Mouse (Mus musculus) hindbrain, embryonic 14.5 days (tissue): ENCODE data around the gene Kcnn3. TPM values are rescaled to one million over a fixed set of nuclear protein-coding genes. Genes with fewer than 3 reads are reported as not detected.

Experiments used
- ATAC-seq: fragments of 200-750 bp; cut with Nextera tagmentation; 2 replicates; pipeline ENCODE4 v1.8.0; 2017; ENCODE audit warnings: moderate number of reproducible peaks, mild to moderate bottlenecking, moderate TSS enrichment, moderate library complexity; ENCODE audit not compliant: low FRiP score
- DNase-seq: peaks from one replicate; pipeline ENCODE4 v3.0.0-alpha.2; 2015; ENCODE audit warnings: low spot score
- H3K27ac ChIP-seq: fragments of 300-500 bp; sonication (generic); 2 replicates; pipeline ENCODE4 v1.5.1; 2014; ENCODE audit warnings: mild to moderate bottlenecking, moderate library complexity
- H3K27me3 ChIP-seq: fragments of 300-500 bp; sonication (generic); 2 replicates; pipeline ENCODE4 v1.6.1; 2014; ENCODE audit warnings: mild to moderate bottlenecking, low read length, mixed read lengths; ENCODE audit not compliant: control insufficient read depth, insufficient read depth
- H3K36me3 ChIP-seq: fragments of 300-500 bp; sonication (generic); replicated peaks from 2 replicates; pipeline ENCODE4 v1.6.1; 2014; ENCODE audit not compliant: control insufficient read depth, insufficient read depth
- H3K4me1 ChIP-seq: fragments of 300-500 bp; sonication (generic); replicated peaks from 2 replicates; pipeline ENCODE4 v1.6.1; 2014; ENCODE audit warnings: antibody characterized with exemption, low read length, mixed read lengths; ENCODE audit not compliant: control insufficient read depth, insufficient read depth
- H3K4me2 ChIP-seq: fragments of 300-500 bp; sonication (generic); replicated peaks from 2 replicates; pipeline ENCODE4 v1.6.1; 2014; ENCODE audit warnings: mild to moderate bottlenecking, moderate library complexity
- H3K4me3 ChIP-seq: fragments of 300-500 bp; sonication (generic); replicated peaks from 2 replicates; pipeline ENCODE4 v1.5.1; 2014; ENCODE audit warnings: mild to moderate bottlenecking, low read length
- H3K9ac ChIP-seq: fragments of 300-500 bp; sonication (generic); 2 replicates; pipeline ENCODE4 v1.6.1; 2014
- H3K9me3 ChIP-seq: fragments of 300-500 bp; sonication (generic); 2 replicates; pipeline ENCODE4 v1.6.1; 2016; ENCODE audit warnings: low read length; ENCODE audit not compliant: control insufficient read depth
- WGBS: fragments of 180-500 bp; shearing (Covaris S2); extraction: QIAGEN DNeasy Blood & Tissue Kit; methylation state at CpG from one replicate; pipeline ENCODE4 v1.1.7; 2014; 5-methylcytosine and 5-hydroxymethylcytosine counted together
- polyA plus RNA-seq: library from polyadenylated mRNA; unstranded; fragments of >200 nt; fragmentation: Nextera tagmentation; extraction: Ambion mirVana; gene quantifications from 2 replicates; pipeline ENCODE4 v1.2.1, GENCODE M21; 2014

Gene Kcnn3
- polyA plus RNA-seq, 1 experiment from 2014 or later: 7.3 TPM

GRCm38 (mm10) chr3:89631750-89632149 is 111.8 kb downstream of the Kcnn3 start:
- peaks cover 2% of the 10 kb centered on the region for H3K4me1 ChIP-seq
- ATAC-seq: no peak
- no peaks in the 10 kb centered on the region for H3K9me3 ChIP-seq
- H3K36me3 ChIP-seq: no peaks in the 10 kb centered on the region
- no peak overlapping the region for H3K4me2 ChIP-seq
- H3K27me3 ChIP-seq: no peaks in the 10 kb centered on the region
- 81% methylated on average over 5 of the region's 5 CpGs for WGBS
- no peak for DNase-seq
- no peak overlapping the region for H3K9ac ChIP-seq
- no peak overlapping the region for H3K27ac ChIP-seq
- no peak overlapping the region for H3K4me3 ChIP-seq

GRCm38 (mm10) chr3:89633531-89633930 is 113.6 kb downstream of the Kcnn3 start:
- Histone ChIP-seq H3K36me3 (no peaks in the 10 kb centered on the region), H3K9ac (no peak overlapping the region)
- no peak for ATAC-seq

GRCm38 (mm10) chr3:89633941-89634340 is 114.0 kb downstream of the Kcnn3 start:
- ATAC-seq: no peak
- Histone ChIP-seq H3K9ac (no peak overlapping the region), H3K27ac (no peak overlapping the region), H3K27me3 (no peaks in the 10 kb centered on the region), H3K9me3 (no peaks in the 10 kb centered on the region), H3K4me2 (no peak overlapping the region), H3K4me3 (no peak overlapping the region), H3K4me1 (0 out of 2 replicates have a peak, but pooled peaks cover 3% of the 10 kb centered on the region), H3K36me3 (no peaks in the 10 kb centered on the region)
- no peak for DNase-seq
- WGBS: 84% methylated on average over 6 of the region's 6 CpGs

More at GRCm38 (mm10) chr3:89633531-89633930, 113.6 kb downstream of the Kcnn3 start:
- Histone ChIP-seq H3K27ac (no peak overlapping the region), H3K4me3 (no peak overlapping the region), H3K9me3 (no peaks in the 10 kb centered on the region), H3K27me3 (no peaks in the 10 kb centered on the region), H3K4me2 (no peak overlapping the region), H3K4me1 (0 out of 2 replicates have a peak, but pooled peaks cover 3% of the 10 kb centered on the region)
- 63% methylated on average over 6 of the region's 6 CpGs for WGBS
- no peak for DNase-seq

- no peaks in the 10 kb centered on the region for H3K9me3 ChIP-seq
- H3K4me3 ChIP-seq: no peak overlapping the region
- H3K27ac ChIP-seq: no peak overlapping the region
- WGBS: 55% methylated on average over 3 of the region's 3 CpGs
- no peak overlapping the region for H3K4me2 ChIP-seq
- H3K36me3 ChIP-seq: no peaks in the 10 kb centered on the region
- H3K27me3 ChIP-seq: no peaks in the 10 kb centered on the region
- DNase-seq (no peak), ATAC-seq (no peak)
- peaks cover 20% of the 10 kb centered on the region for H3K4me1 ChIP-seq
- no peak overlapping the region for H3K9ac ChIP-seq
These were observed 120.8 kb downstream of the Kcnn3 start for GRCm38 (mm10) chr3:89640804-89641203.

GRCm38 (mm10) chr3:89643391-89643790 is 123.4 kb downstream of the Kcnn3 start:
- H3K4me1 ChIP-seq: peaks cover 40% of the 10 kb centered on the region
- DNase-seq (no peak), ATAC-seq (no peak; the same call in 1 of the 2 replicates)
- H3K4me2 ChIP-seq: no peak overlapping the region
- no peaks in the 10 kb centered on the region for H3K36me3 ChIP-seq
- no peak overlapping the region for H3K27ac ChIP-seq
- H3K9ac ChIP-seq: no peak overlapping the region
- no peak overlapping the region for H3K4me3 ChIP-seq
- WGBS: 62% methylated on average over 8 of the region's 8 CpGs
- H3K27me3 ChIP-seq: no peaks in the 10 kb centered on the region
- H3K9me3 ChIP-seq: no peaks in the 10 kb centered on the region

GRCm38 (mm10) chr3:89646813-89647255 is 126.9 kb downstream of the Kcnn3 start:
- peak; percentile 58; the same call in 1 of the 2 replicates for ATAC-seq
- peaks cover 55% of the 10 kb centered on the region for H3K4me1 ChIP-seq

GRCm38 (mm10) chr3:89647268-89647874 is 127.4 kb downstream of the Kcnn3 start:
- no peak overlapping the region for H3K4me2 ChIP-seq
- ATAC-seq (peak; percentile 70), DNase-seq (peak; percentile 57)
- no peak overlapping the region for H3K9ac ChIP-seq
- no peaks in the 10 kb centered on the region for H3K9me3 ChIP-seq
- no peak overlapping the region for H3K4me3 ChIP-seq
- peaks cover 61% of the 10 kb centered on the region for H3K4me1 ChIP-seq
- peak overlapping the region; percentile 83 for H3K27ac ChIP-seq
- 23% methylated on average over 6 of the region's 6 CpGs for WGBS
- H3K36me3 ChIP-seq: no peaks in the 10 kb centered on the region
- H3K27me3 ChIP-seq: no peaks in the 10 kb centered on the region

More at GRCm38 (mm10) chr3:89646813-89647255, 126.9 kb downstream of the Kcnn3 start:
- WGBS: 35% methylated on average over 5 of the region's 5 CpGs
- Histone ChIP-seq H3K27me3 (no peaks in the 10 kb centered on the region), H3K4me3 (no peak overlapping the region), H3K9me3 (no peaks in the 10 kb centered on the region), H3K4me2 (no peak overlapping the region), H3K27ac (peak overlapping the region; percentile 83), H3K9ac (no peak overlapping the region), H3K36me3 (no peaks in the 10 kb centered on the region)
- peak; percentile 72 for DNase-seq

GRCm38 (mm10) chr3:89649890-89650289 is 129.9 kb downstream of the Kcnn3 start:
- ATAC-seq (no peak), DNase-seq (no peak)
- WGBS: 68% methylated on average over 7 of the region's 7 CpGs
- H3K4me1 ChIP-seq: peaks cover 72% of the 10 kb centered on the region
- H3K4me3 ChIP-seq: no peak overlapping the region
- H3K27ac ChIP-seq: no peak overlapping the region
- no peaks in the 10 kb centered on the region for H3K36me3 ChIP-seq
- H3K9ac ChIP-seq: no peak overlapping the region
- no peaks in the 10 kb centered on the region for H3K9me3 ChIP-seq
- H3K4me2 ChIP-seq: no peak overlapping the region
- no peaks in the 10 kb centered on the region for H3K27me3 ChIP-seq

- no peak overlapping the region for H3K4me3 ChIP-seq
- H3K36me3 ChIP-seq: no peaks in the 10 kb centered on the region
- peak; percentile 54; the same call in 1 of the 2 replicates for ATAC-seq
- 31% methylated on average over 12 of the region's 12 CpGs for WGBS
- no peaks in the 10 kb centered on the region for H3K9me3 ChIP-seq
- 0 out of 2 replicates have a peak overlapping the region, but pooled peaks have one; percentile 1 for H3K9ac ChIP-seq
- no peak overlapping the region for H3K4me2 ChIP-seq
- H3K27me3 ChIP-seq: no peaks in the 10 kb centered on the region
- H3K4me1 ChIP-seq: peaks cover 44% of the 10 kb centered on the region
- DNase-seq: peak; percentile 48
- peak overlapping the region; percentile 81 for H3K27ac ChIP-seq
These were observed 133.4 kb downstream of the Kcnn3 start for GRCm38 (mm10) chr3:89653231-89653954.
